Mouse (Mus musculus): ENCODE results near the gene Cdh23. TPM values are rescaled to one million over a fixed set of nuclear protein-coding genes. Genes with fewer than 3 reads are reported as not detected.

The Cdh23 gene
- total RNA-seq, 1 experiment, result 2.3 TPM

DNA sequence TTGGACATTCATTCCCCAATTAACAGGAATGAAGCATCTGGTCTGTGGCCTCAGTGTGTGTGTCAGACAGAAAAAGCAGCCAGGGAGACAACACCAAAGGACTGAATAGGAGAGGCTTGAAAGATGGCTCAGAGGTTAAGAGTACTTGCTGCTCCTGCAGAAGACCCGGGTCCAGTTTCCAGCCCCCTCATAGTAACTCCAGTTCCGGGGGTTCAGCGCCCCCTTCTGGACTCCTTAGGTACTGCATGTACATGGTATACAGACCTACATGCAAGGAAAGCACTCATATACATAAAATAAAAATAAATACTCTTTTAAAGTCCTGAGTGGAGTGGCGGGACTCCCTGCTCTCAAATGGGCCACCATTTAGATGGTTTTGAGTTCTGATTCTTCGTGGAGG lies 83.4 kb downstream of the Cdh23 start:
- no peak for TF ChIP-seq ZC3H11A (IDR thresholded peaks at IDR 0.05; ENCODE audit: borderline replicate concordance, low read depth, low read length)
- TF ChIP-seq CHD2 (IDR thresholded peaks at IDR 0.05; ENCODE audit: low read depth, low read length), result no peak
- TF ChIP-seq MAFK (IDR thresholded peaks at IDR 0.05; ENCODE audit: insufficient read depth, low read depth, low read length), result no peak
- no peak for TF ChIP-seq ZNF384 (IDR thresholded peaks at IDR 0.05; ENCODE audit: low read depth, low read length)
- TF ChIP-seq HCFC1 (IDR thresholded peaks at IDR 0.05; ENCODE audit: borderline replicate concordance, insufficient read depth, low read length), result no peak
- no peaks in the 10 kb centered on the region for H3K36me3 ChIP-seq (ENCODE audit: control insufficient read depth, insufficient read depth, low read length, poor library complexity, severe bottlenecking)
- DNase-seq (ENCODE audit: low read depth, low spot score), result peak; percentile 54
- peaks cover 0 to 2% of the 10 kb centered on the region in 2 experiments; a peak in 1 of 4 replicates for H3K4me1 ChIP-seq (ENCODE audit: control insufficient read depth in 2 of 2, insufficient read depth in 2 of 2, low read length in 2 of 2, poor library complexity in 1 of 2)
- in situ Hi-C loops (cut with MboI; ENCODE audit: low sequenced_read_pairs in 2 of 2, unreplicated experiment in 2 of 2), result no loop called here
- no peak overlapping the region for H3K4me3 ChIP-seq (ENCODE audit: insufficient read depth in 1 of 2, low read depth in 1 of 2, low read length in 2 of 2, poor library complexity in 1 of 2, severe bottlenecking in 1 of 2)
- no peak overlapping the region for H3K27ac ChIP-seq (ENCODE audit: insufficient read depth, low read depth, low read length, poor library complexity, severe bottlenecking)
- H3K9ac ChIP-seq (ENCODE audit: insufficient read depth, low read depth, low read length, poor library complexity, severe bottlenecking), result no peak overlapping the region
- no peaks in the 10 kb centered on the region for H3K9me3 ChIP-seq (ENCODE audit: control insufficient read depth, insufficient read depth, low read depth, low read length)

- Histone ChIP-seq H3K36me3 (ENCODE audit: control insufficient read depth, insufficient read depth, low read length, poor library complexity, severe bottlenecking) (no peaks in the 10 kb centered on the region), H3K4me1 (ENCODE audit: control insufficient read depth in 2 of 2, insufficient read depth in 2 of 2, low read length in 2 of 2, poor library complexity in 1 of 2) (peaks cover 0 to 10% of the 10 kb centered on the region in 2 experiments; a peak in 2 of 4 replicates), H3K4me3 (ENCODE audit: insufficient read depth in 1 of 2, low read depth in 1 of 2, low read length in 2 of 2, poor library complexity in 1 of 2, severe bottlenecking in 1 of 2) (no peak overlapping the region), H3K27ac (ENCODE audit: insufficient read depth, low read depth, low read length, poor library complexity, severe bottlenecking) (no peak overlapping the region), H3K9ac (ENCODE audit: insufficient read depth, low read depth, low read length, poor library complexity, severe bottlenecking) (no peak overlapping the region), H3K9me3 (ENCODE audit: control insufficient read depth, insufficient read depth, low read depth, low read length) (no peaks in the 10 kb centered on the region)
- no peak for DNase-seq (ENCODE audit: low read depth, low spot score)
- in situ Hi-C loops (cut with MboI; ENCODE audit: low sequenced_read_pairs in 2 of 2, unreplicated experiment in 2 of 2), result no loop called here
- TF ChIP-seq ZNF384 (IDR thresholded peaks at IDR 0.05; ENCODE audit: low read depth, low read length) (no peak), CHD2 (IDR thresholded peaks at IDR 0.05; ENCODE audit: low read depth, low read length) (no peak), MAFK (IDR thresholded peaks at IDR 0.05; ENCODE audit: insufficient read depth, low read depth, low read length) (no peak), ZC3H11A (IDR thresholded peaks at IDR 0.05; ENCODE audit: borderline replicate concordance, low read depth, low read length) (no peak), HCFC1 (IDR thresholded peaks at IDR 0.05; ENCODE audit: borderline replicate concordance, insufficient read depth, low read length) (no peak)
These were observed 89.1 kb downstream of the Cdh23 start for GRCm38 (mm10) chr10:60607166-60607565.

DNA sequence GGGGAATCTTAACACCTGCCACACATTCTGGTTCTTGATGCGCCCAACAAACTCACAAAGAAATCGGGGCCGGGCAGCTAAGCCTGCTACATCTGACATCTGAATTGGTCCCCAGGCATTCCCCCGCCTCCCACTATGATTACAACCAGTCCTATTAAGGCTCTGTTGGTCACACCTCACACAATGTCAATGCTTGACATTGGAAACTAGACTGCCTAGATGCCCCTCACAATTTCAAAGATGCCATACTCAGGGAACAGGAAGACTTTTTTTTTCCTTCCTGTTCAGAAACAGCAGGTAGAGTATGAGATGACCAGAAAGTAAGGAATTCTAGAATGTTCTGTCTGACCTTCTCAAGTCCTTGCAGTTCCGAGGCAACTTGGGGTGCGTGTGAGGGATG lies 89.6 kb downstream of the Cdh23 start:
- in situ Hi-C loops (cut with MboI; ENCODE audit: low sequenced_read_pairs in 2 of 2, unreplicated experiment in 2 of 2), result no loop called here
- Histone ChIP-seq H3K27ac (ENCODE audit: insufficient read depth, low read depth, low read length, poor library complexity, severe bottlenecking) (no peak overlapping the region), H3K9me3 (ENCODE audit: control insufficient read depth, insufficient read depth, low read depth, low read length) (no peaks in the 10 kb centered on the region), H3K4me1 (ENCODE audit: control insufficient read depth in 2 of 2, insufficient read depth in 2 of 2, low read length in 2 of 2, poor library complexity in 1 of 2) (peaks cover 0 to 10% of the 10 kb centered on the region in 2 experiments; a peak in 2 of 4 replicates), H3K4me3 (ENCODE audit: insufficient read depth in 1 of 2, low read depth in 1 of 2, low read length in 2 of 2, poor library complexity in 1 of 2, severe bottlenecking in 1 of 2) (no peak overlapping the region), H3K9ac (ENCODE audit: insufficient read depth, low read depth, low read length, poor library complexity, severe bottlenecking) (no peak overlapping the region), H3K36me3 (ENCODE audit: control insufficient read depth, insufficient read depth, low read length, poor library complexity, severe bottlenecking) (no peaks in the 10 kb centered on the region)
- TF ChIP-seq CHD2 (IDR thresholded peaks at IDR 0.05; ENCODE audit: low read depth, low read length) (no peak), ZC3H11A (IDR thresholded peaks at IDR 0.05; ENCODE audit: borderline replicate concordance, low read depth, low read length) (no peak), MAFK (IDR thresholded peaks at IDR 0.05; ENCODE audit: insufficient read depth, low read depth, low read length) (no peak), HCFC1 (IDR thresholded peaks at IDR 0.05; ENCODE audit: borderline replicate concordance, insufficient read depth, low read length) (no peak), ZNF384 (IDR thresholded peaks at IDR 0.05; ENCODE audit: low read depth, low read length) (no peak)
- DNase-seq (ENCODE audit: low read depth, low spot score), result no peak

- in situ Hi-C loops (cut with MboI; ENCODE audit: low sequenced_read_pairs in 2 of 2, unreplicated experiment in 2 of 2), result no loop called here
- Histone ChIP-seq H3K27ac (ENCODE audit: insufficient read depth, low read depth, low read length, poor library complexity, severe bottlenecking) (no peak overlapping the region), H3K36me3 (ENCODE audit: control insufficient read depth, insufficient read depth, low read length, poor library complexity, severe bottlenecking) (no peaks in the 10 kb centered on the region), H3K4me3 (ENCODE audit: insufficient read depth in 1 of 2, low read depth in 1 of 2, low read length in 2 of 2, poor library complexity in 1 of 2, severe bottlenecking in 1 of 2) (no peak overlapping the region), H3K9me3 (ENCODE audit: control insufficient read depth, insufficient read depth, low read depth, low read length) (no peaks in the 10 kb centered on the region), H3K4me1 (ENCODE audit: control insufficient read depth in 2 of 2, insufficient read depth in 2 of 2, low read length in 2 of 2, poor library complexity in 1 of 2) (peaks cover 0 to 5% of the 10 kb centered on the region in 2 experiments; a peak in 2 of 4 replicates), H3K9ac (ENCODE audit: insufficient read depth, low read depth, low read length, poor library complexity, severe bottlenecking) (no peak overlapping the region)
- no peak for TF ChIP-seq HCFC1 (IDR thresholded peaks at IDR 0.05; ENCODE audit: borderline replicate concordance, insufficient read depth, low read length)
- no peak for TF ChIP-seq MAFK (IDR thresholded peaks at IDR 0.05; ENCODE audit: insufficient read depth, low read depth, low read length)
- no peak for TF ChIP-seq ZNF384 (IDR thresholded peaks at IDR 0.05; ENCODE audit: low read depth, low read length)
- TF ChIP-seq CHD2 (IDR thresholded peaks at IDR 0.05; ENCODE audit: low read depth, low read length), result no peak
- DNase-seq (ENCODE audit: low read depth, low spot score), result no peak
These were observed 94.1 kb downstream of the Cdh23 start for GRCm38 (mm10) chr10:60602235-60602634.

DNA sequence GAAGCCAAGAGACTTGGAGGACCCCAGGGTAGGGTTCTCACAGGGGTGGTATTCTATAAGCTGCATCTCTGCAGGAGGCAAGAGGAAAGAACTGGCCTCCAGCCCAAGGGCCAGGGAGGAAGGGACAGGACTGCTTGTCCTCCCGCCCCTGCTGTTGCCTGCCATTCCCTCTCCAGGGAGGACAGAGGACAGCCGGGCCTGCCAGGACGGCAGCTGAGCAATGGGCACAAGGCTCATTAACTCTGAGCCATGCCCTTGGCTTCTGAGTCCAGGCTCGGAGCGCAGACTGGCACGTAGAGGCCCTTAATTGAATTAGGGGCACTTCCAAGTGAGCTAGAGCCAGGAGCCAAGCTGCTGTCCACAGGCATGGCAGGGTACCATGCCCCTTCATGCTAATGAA lies 101.1 kb downstream of the Cdh23 start:
- TF ChIP-seq ZC3H11A (IDR thresholded peaks at IDR 0.05; ENCODE audit: borderline replicate concordance, low read depth, low read length), result no peak
- TF ChIP-seq ZNF384 (IDR thresholded peaks at IDR 0.05; ENCODE audit: low read depth, low read length), result no peak
- no peak for TF ChIP-seq MAFK (IDR thresholded peaks at IDR 0.05; ENCODE audit: insufficient read depth, low read depth, low read length)
- TF ChIP-seq HCFC1 (IDR thresholded peaks at IDR 0.05; ENCODE audit: borderline replicate concordance, insufficient read depth, low read length), result no peak
- TF ChIP-seq CHD2 (IDR thresholded peaks at IDR 0.05; ENCODE audit: low read depth, low read length), result no peak
- no peak for DNase-seq (ENCODE audit: low read depth, low spot score)
- in situ Hi-C loops (cut with MboI; ENCODE audit: low sequenced_read_pairs in 2 of 2, unreplicated experiment in 2 of 2), result no loop called here
- Histone ChIP-seq H3K9ac (ENCODE audit: insufficient read depth, low read depth, low read length, poor library complexity, severe bottlenecking) (no peak overlapping the region), H3K4me3 (ENCODE audit: insufficient read depth in 1 of 2, low read depth in 1 of 2, low read length in 2 of 2, poor library complexity in 1 of 2, severe bottlenecking in 1 of 2) (no peak overlapping the region), H3K36me3 (ENCODE audit: control insufficient read depth, insufficient read depth, low read length, poor library complexity, severe bottlenecking) (no peaks in the 10 kb centered on the region), H3K9me3 (ENCODE audit: control insufficient read depth, insufficient read depth, low read depth, low read length) (no peaks in the 10 kb centered on the region), H3K4me1 (ENCODE audit: control insufficient read depth in 2 of 2, insufficient read depth in 2 of 2, low read length in 2 of 2, poor library complexity in 1 of 2) (peaks cover 0 to 3% of the 10 kb centered on the region in 2 experiments; a peak in 1 of 4 replicates), H3K27ac (ENCODE audit: insufficient read depth, low read depth, low read length, poor library complexity, severe bottlenecking) (no peak overlapping the region)
